Comparison of ENCODE assay signal across 12 mouse cellular contexts in the genomic region with DNA sequence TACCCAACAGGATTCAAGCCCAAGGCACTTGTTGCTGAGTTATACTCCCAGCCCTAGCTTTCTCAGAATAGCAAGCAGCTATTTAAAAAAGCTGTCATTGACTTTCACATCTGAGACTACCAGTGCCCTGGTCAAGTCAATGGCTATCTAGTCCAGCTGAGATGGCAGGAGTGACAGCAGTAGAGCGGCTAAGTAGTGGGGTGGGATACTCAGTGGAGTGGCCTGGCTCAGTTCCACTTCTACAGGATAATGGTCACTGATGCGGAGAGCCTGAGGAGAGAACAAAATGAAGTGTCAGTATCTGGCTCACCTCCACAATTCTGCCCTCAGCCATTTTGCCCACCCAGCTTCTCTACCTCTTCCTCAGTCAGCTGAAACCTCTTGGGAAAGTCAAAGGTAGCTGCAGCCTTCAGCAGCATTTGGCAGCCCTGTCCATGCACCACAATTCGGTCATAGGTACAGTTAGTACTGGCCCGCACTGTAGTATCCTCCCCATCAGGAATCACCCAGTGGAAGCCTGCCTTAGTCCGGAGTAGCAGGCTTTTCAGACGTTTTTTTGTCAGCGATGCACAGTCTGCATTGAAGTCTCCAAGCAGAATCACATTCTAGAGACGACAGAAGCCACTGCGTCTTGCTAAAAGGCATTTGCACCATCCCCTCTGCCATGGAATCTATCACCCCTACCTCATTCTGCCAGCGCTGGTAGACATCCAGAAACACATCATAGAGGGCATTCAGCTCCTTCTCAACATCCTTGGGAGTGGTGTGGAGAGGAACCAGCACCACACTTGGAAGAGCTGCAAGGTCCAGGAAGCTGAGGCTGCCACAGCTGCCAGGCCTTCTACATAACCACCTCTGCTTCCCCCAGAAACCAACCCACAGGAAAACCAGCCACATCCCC. TPM values are rescaled to one million over a fixed set of nuclear protein-coding genes. Genes with fewer than 3 reads are reported as not detected.
DNase-seq lines count a peak whose midpoint lies in the region; ATAC-seq lines count a peak whose summit lies in the region.
"Had no signal": no experiment of that assay in that cellular context is flagged by ENCODE, and none has a peak within 500 bp of the region (broad histone marks: within the 10 kb centered on the region; RNA-seq: fewer than 3 reads in every experiment).

No protein-coding gene starts in this region.

- H3K9ac ChIP-seq in heart, embryonic 15.5 days: no peak overlapping the region
- no peak overlapping the region for H3K9ac ChIP-seq in heart, embryonic 12.5 days
- no peak overlapping the region for H3K9ac ChIP-seq in limb, embryonic 11.5 days (ENCODE audit: low read length)
- H3K9ac ChIP-seq in hindbrain, embryonic 14.5 days: no peak overlapping the region
- H3K9ac ChIP-seq: hindbrain, embryonic 12.5 days; neural tube, embryonic 12.5 days had no signal

- H3K4me2 ChIP-seq in heart, embryonic 15.5 days: no peak overlapping the region
- no peak overlapping the region for H3K4me2 ChIP-seq in heart, embryonic 12.5 days
- H3K4me2 ChIP-seq in limb, embryonic 11.5 days (ENCODE audit: low read depth, severe bottlenecking): no peak overlapping the region
- H3K4me2 ChIP-seq in hindbrain, embryonic 14.5 days (replicated peaks): no peak overlapping the region
- H3K4me2 ChIP-seq: hindbrain, embryonic 12.5 days; neural tube, embryonic 12.5 days had no signal

- WGBS in heart, embryonic 15.5 days: 29% methylated on average over 10 of the region's 10 CpGs
- 25% methylated on average over 10 of the region's 10 CpGs for WGBS in heart, embryonic 12.5 days
- 35% methylated on average over 10 of the region's 10 CpGs for WGBS in limb, embryonic 11.5 days
- WGBS in hindbrain, embryonic 14.5 days: 32% methylated on average over 10 of the region's 10 CpGs

- H3K36me3 ChIP-seq in heart, embryonic 15.5 days: peaks cover 3% of the 10 kb centered on the region; the same call in 1 of the 2 replicates
- peaks cover 7% of the 10 kb centered on the region for H3K36me3 ChIP-seq in heart, embryonic 12.5 days
- no peaks in the 10 kb centered on the region; the same call in 1 of the 2 replicates for H3K36me3 ChIP-seq in limb, embryonic 11.5 days (ENCODE audit: control insufficient read depth, insufficient read depth, low read length)
- peaks cover 16% of the 10 kb centered on the region for H3K36me3 ChIP-seq in hindbrain, embryonic 14.5 days (replicated peaks; ENCODE audit: control insufficient read depth, insufficient read depth)
- H3K36me3 ChIP-seq: neural tube, embryonic 12.5 days had no signal

- H3K4me3 ChIP-seq in heart, embryonic 15.5 days: no peak overlapping the region
- no peak overlapping the region for H3K4me3 ChIP-seq in heart, embryonic 12.5 days
- no peak overlapping the region for H3K4me3 ChIP-seq in limb, embryonic 11.5 days (ENCODE audit: low read depth, low read length)
- H3K4me3 ChIP-seq in hindbrain, embryonic 14.5 days (replicated peaks; ENCODE audit: low read length): no peak overlapping the region
- H3K4me3 ChIP-seq: hindbrain, embryonic 12.5 days; neural tube, embryonic 12.5 days had no signal

- H3K9me3 ChIP-seq in heart, embryonic 15.5 days (replicated peaks): no peaks in the 10 kb centered on the region
- no peaks in the 10 kb centered on the region for H3K9me3 ChIP-seq in heart, embryonic 12.5 days (replicated peaks)
- no peaks in the 10 kb centered on the region for H3K9me3 ChIP-seq in limb, embryonic 11.5 days (ENCODE audit: control insufficient read depth, low read length)
- no peaks in the 10 kb centered on the region for H3K9me3 ChIP-seq in hindbrain, embryonic 14.5 days (ENCODE audit: control insufficient read depth, low read length)
- H3K9me3 ChIP-seq: G1E; hindbrain, embryonic 12.5 days; neural tube, embryonic 12.5 days had no signal

- no peak for ATAC-seq in heart, embryonic 15.5 days (replicated peaks; ENCODE audit: insufficient number of reproducible peaks, insufficient read depth, low FRiP score, low read depth)
- no peak for ATAC-seq in heart, embryonic 12.5 days (ENCODE audit: insufficient number of reproducible peaks, low FRiP score)
- no peak for ATAC-seq in limb, embryonic 11.5 days (ENCODE audit: insufficient number of reproducible peaks, low FRiP score, low TSS enrichment, low read depth)
- ATAC-seq in hindbrain, embryonic 14.5 days (ENCODE audit: low FRiP score): no peak
- no peak for ATAC-seq in megakaryocyte, adult 5-6 weeks (ENCODE audit: poor library complexity, severe bottlenecking)

- 0 out of 2 replicates have a peak, but pooled peaks cover 5% of the 10 kb centered on the region for H3K4me1 ChIP-seq in heart, embryonic 15.5 days (replicated peaks)
- H3K4me1 ChIP-seq in heart, embryonic 12.5 days (replicated peaks): no peaks in the 10 kb centered on the region
- H3K4me1 ChIP-seq in limb, embryonic 11.5 days (ENCODE audit: control insufficient read depth, insufficient read depth, low read length): no peaks in the 10 kb centered on the region
- no peaks in the 10 kb centered on the region; the same call in 1 of the 2 replicates for H3K4me1 ChIP-seq in hindbrain, embryonic 14.5 days (replicated peaks; ENCODE audit: control insufficient read depth, insufficient read depth, low read length)
- H3K4me1 ChIP-seq: neural tube, embryonic 12.5 days had no signal

- H3K27me3 ChIP-seq in heart, embryonic 15.5 days: no peaks in the 10 kb centered on the region
- H3K27me3 ChIP-seq in heart, embryonic 12.5 days (replicated peaks): no peaks in the 10 kb centered on the region
- H3K27me3 ChIP-seq in limb, embryonic 11.5 days (ENCODE audit: control insufficient read depth, insufficient read depth, low read length): no peaks in the 10 kb centered on the region
- no peaks in the 10 kb centered on the region for H3K27me3 ChIP-seq in hindbrain, embryonic 14.5 days (ENCODE audit: control insufficient read depth, insufficient read depth, low read length)
- H3K27me3 ChIP-seq: hindbrain, embryonic 12.5 days; neural tube, embryonic 12.5 days had no signal

- DNase-seq in 3134 (ENCODE audit: extremely low read depth, insufficient read length, low spot score) (peak; percentile 38), MN1 (ENCODE audit: low spot score) (peak; percentile 15)
- DNase-seq in limb, embryonic 11.5 days (ENCODE audit: low spot score): peak; percentile 28
- no peak for DNase-seq in urinary bladder, postnatal 4 days (ENCODE audit: low spot score in 2 of 2)
- no peak for DNase-seq in hindbrain, embryonic 14.5 days (ENCODE audit: low spot score)
- DNase-seq: right cerebral cortex, postnatal 4 days had no signal

- H3K27ac ChIP-seq in heart, embryonic 15.5 days: peak overlapping the region; percentile 37; the same call in 1 of the 2 replicates
- H3K27ac ChIP-seq in heart, embryonic 12.5 days (ENCODE audit: poor library complexity, severe bottlenecking): no peak overlapping the region
- H3K27ac ChIP-seq in limb, embryonic 11.5 days (replicated peaks; ENCODE audit: low read depth, low read length): no peak overlapping the region
- no peak overlapping the region for H3K27ac ChIP-seq in hindbrain, embryonic 14.5 days
- H3K27ac ChIP-seq: hindbrain, embryonic 12.5 days; neural tube, embryonic 12.5 days had no signal

RNA-seq across cellular contexts. Expression of gene Rpl10, which starts 3.1 kb away (rescaled TPM):
- polyA plus RNA-seq in heart, embryonic 15.5 days (2015; fragmentation: Nextera tagmentation; extraction: Ambion mirVana): 413 and 447 TPM in 2 replicates
- polyA plus RNA-seq in heart, embryonic 12.5 days (2016; fragmentation: Nextera tagmentation; extraction: Ambion mirVana): 437 and 446 TPM in 2 replicates
- polyA plus RNA-seq in limb, embryonic 11.5 days (2014; fragmentation: Nextera tagmentation; extraction: Ambion mirVana): 867 and 882 TPM in 2 replicates
- polyA plus RNA-seq in hindbrain, embryonic 14.5 days (2014; fragmentation: Nextera tagmentation; extraction: Ambion mirVana): 484 and 540 TPM in 2 replicates
- 2,650 and 3,055 TPM in 2 replicates for total RNA-seq in megakaryocyte, adult 5-6 weeks (2015)
- 1,311 and 1,465 TPM in 2 replicates for total RNA-seq in megakaryocyte, adult 5-6 weeks (2017)

RNA-seq across cellular contexts. Expression of gene Taz, which starts 8.0 kb away (rescaled TPM):
- 70.3 and 76.6 TPM in 2 replicates for polyA plus RNA-seq in heart, embryonic 15.5 days (2015; fragmentation: Nextera tagmentation; extraction: Ambion mirVana)
- 70.5 and 71.3 TPM in 2 replicates for polyA plus RNA-seq in heart, embryonic 12.5 days (2016; fragmentation: Nextera tagmentation; extraction: Ambion mirVana)
- polyA plus RNA-seq in limb, embryonic 11.5 days (2014; fragmentation: Nextera tagmentation; extraction: Ambion mirVana): 63.1 and 72.0 TPM in 2 replicates
- polyA plus RNA-seq in hindbrain, embryonic 14.5 days (2014; fragmentation: Nextera tagmentation; extraction: Ambion mirVana): 48.4 and 56.5 TPM in 2 replicates
- 45.2 and 49.3 TPM in 2 replicates for total RNA-seq in megakaryocyte, adult 5-6 weeks (2015)
- 28.1 and 33.1 TPM in 2 replicates for total RNA-seq in megakaryocyte, adult 5-6 weeks (2017)

RNA-seq across cellular contexts. Expression of gene Dnase1l1, which starts 8.5 kb away (rescaled TPM):
- polyA plus RNA-seq in heart, embryonic 15.5 days (2015; fragmentation: Nextera tagmentation; extraction: Ambion mirVana): 14.3 and 17.2 TPM in 2 replicates
- polyA plus RNA-seq in heart, embryonic 12.5 days (2016; fragmentation: Nextera tagmentation; extraction: Ambion mirVana): 10.2 and 10.8 TPM in 2 replicates
- polyA plus RNA-seq in limb, embryonic 11.5 days (2014; fragmentation: Nextera tagmentation; extraction: Ambion mirVana): 5.4 and 5.8 TPM in 2 replicates
- 3.0 and 3.6 TPM in 2 replicates for polyA plus RNA-seq in hindbrain, embryonic 14.5 days (2014; fragmentation: Nextera tagmentation; extraction: Ambion mirVana)
- total RNA-seq in megakaryocyte, adult 5-6 weeks (2015): 105 and 116 TPM in 2 replicates
- total RNA-seq in megakaryocyte, adult 5-6 weeks (2017): 63.8 and 69.1 TPM in 2 replicates

RNA-seq across cellular contexts. Expression of gene Emd, which starts 19.2 kb away (rescaled TPM):
- 14.5 and 14.9 TPM in 2 replicates for polyA plus RNA-seq in heart, embryonic 15.5 days (2015; fragmentation: Nextera tagmentation; extraction: Ambion mirVana)
- polyA plus RNA-seq in heart, embryonic 12.5 days (2016; fragmentation: Nextera tagmentation; extraction: Ambion mirVana): 16.8 and 17.3 TPM in 2 replicates
- 34.9 and 38.2 TPM in 2 replicates for polyA plus RNA-seq in limb, embryonic 11.5 days (2014; fragmentation: Nextera tagmentation; extraction: Ambion mirVana)
- 14.7 and 17.0 TPM in 2 replicates for polyA plus RNA-seq in hindbrain, embryonic 14.5 days (2014; fragmentation: Nextera tagmentation; extraction: Ambion mirVana)
- 89.4 and 95.2 TPM in 2 replicates for total RNA-seq in megakaryocyte, adult 5-6 weeks (2015)
- 73.3 and 99.8 TPM in 2 replicates for total RNA-seq in megakaryocyte, adult 5-6 weeks (2017)

RNA-seq across cellular contexts. Expression of gene Atp6ap1, which starts 23.2 kb away (rescaled TPM):
- polyA plus RNA-seq in heart, embryonic 15.5 days (2015; fragmentation: Nextera tagmentation; extraction: Ambion mirVana): 109 and 128 TPM in 2 replicates
- 125 and 128 TPM in 2 replicates for polyA plus RNA-seq in heart, embryonic 12.5 days (2016; fragmentation: Nextera tagmentation; extraction: Ambion mirVana)
- 81.1 and 84.3 TPM in 2 replicates for polyA plus RNA-seq in limb, embryonic 11.5 days (2014; fragmentation: Nextera tagmentation; extraction: Ambion mirVana)
- polyA plus RNA-seq in hindbrain, embryonic 14.5 days (2014; fragmentation: Nextera tagmentation; extraction: Ambion mirVana): 248 and 297 TPM in 2 replicates
- total RNA-seq in megakaryocyte, adult 5-6 weeks (2015): 229 and 231 TPM in 2 replicates
- total RNA-seq in megakaryocyte, adult 5-6 weeks (2017): 218 and 254 TPM in 2 replicates

Comparison
In these comparisons a context has a peak if more than half of its experiments do, and no peak if none do; other contexts are left out.
1. DNase-seq: peak in 3134 (single experiment), MN1 (single experiment) and limb, embryonic 11.5 days (single experiment); none in urinary bladder, postnatal 4 days (0 of 2) and hindbrain, embryonic 14.5 days (single experiment).